22 mouse cellular contexts compared by ENCODE assay signal in the genomic region with DNA sequence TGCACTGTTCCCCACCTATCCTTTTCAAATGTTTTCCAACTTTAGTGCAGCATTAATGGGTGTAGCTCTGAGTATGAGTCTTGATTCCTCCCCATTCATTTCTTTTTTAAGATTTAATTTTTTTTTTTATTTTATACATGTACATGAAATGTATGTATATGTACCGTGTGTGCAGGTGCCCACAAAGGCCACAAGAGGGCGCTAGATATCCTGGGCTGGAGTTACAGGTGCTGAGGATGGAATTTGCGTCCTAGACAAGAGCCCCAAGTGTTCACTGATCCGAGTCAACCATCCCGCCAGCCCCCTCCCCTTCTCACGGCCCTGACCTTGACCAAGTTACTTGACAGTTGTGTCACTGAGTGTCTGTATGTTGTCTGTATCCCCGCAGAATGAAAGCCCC. TPM values are rescaled to one million over a fixed set of nuclear protein-coding genes. Genes with fewer than 3 reads are reported as not detected.
DNase-seq lines count a peak whose midpoint lies in the region; ATAC-seq and TF ChIP-seq lines count a peak whose summit lies in the region.
"Had no signal": no experiment of that assay in that cellular context is flagged by ENCODE, and none has a peak within 500 bp of the region (broad histone marks: within the 10 kb centered on the region; RNA-seq: fewer than 3 reads in every experiment).

No protein-coding gene starts in this region.

- no peaks in the 10 kb centered on the region for H3K27me3 ChIP-seq in liver, adult 2 months (ENCODE audit: control insufficient read depth, insufficient read depth, low read length)
- H3K27me3 ChIP-seq in liver, embryonic 12.5 days (replicated peaks) = no peaks in the 10 kb centered on the region
- no peaks in the 10 kb centered on the region for H3K27me3 ChIP-seq in ES-Bruce4 (ENCODE audit: control insufficient read depth, insufficient read depth, low read length, poor library complexity, severe bottlenecking)
- H3K27me3 ChIP-seq in midbrain, embryonic 15.5 days (replicated peaks) = no peaks in the 10 kb centered on the region
- H3K27me3 ChIP-seq: embryonic facial prominence, embryonic 13.5 days; heart, embryonic 12.5 days had no signal

- 86% methylated on average over 7 of the region's 7 CpGs for WGBS in liver, adult 2 months
- 66% methylated on average over 7 of the region's 7 CpGs for WGBS in liver, embryonic 12.5 days (ENCODE audit: insufficient replicate concordance)
- 77% methylated on average over 7 of the region's 7 CpGs for WGBS in midbrain, embryonic 15.5 days

- TF ChIP-seq EP300 in ES-Bruce4 (IDR thresholded peaks at IDR 0.05; ENCODE audit: insufficient read depth, low read depth, low read length) = no peak

- peaks cover 3% of the 10 kb centered on the region for H3K4me1 ChIP-seq in liver, adult 2 months (ENCODE audit: control insufficient read depth, insufficient read depth, low read length)
- peaks cover 7% of the 10 kb centered on the region; the same call in 1 of the 2 replicates for H3K4me1 ChIP-seq in liver, embryonic 12.5 days
- peaks cover 2% of the 10 kb centered on the region for H3K4me1 ChIP-seq in ES-Bruce4 (ENCODE audit: control insufficient read depth, insufficient read depth, low read length)
- H3K4me1 ChIP-seq in bone marrow macrophage, adult 2 months (ENCODE audit: control insufficient read depth, insufficient read depth, low read length) = peaks cover 12% of the 10 kb centered on the region
- no peaks in the 10 kb centered on the region for H3K4me1 ChIP-seq in midbrain, embryonic 15.5 days
- H3K4me1 ChIP-seq: embryonic facial prominence, embryonic 13.5 days had no signal

- no peak overlapping the region for H3K4me3 ChIP-seq in gastrocnemius, adult 2 months
- no peak overlapping the region for H3K4me3 ChIP-seq in liver, adult 2 months (ENCODE audit: insufficient read depth, low read depth, low read length)
- no peak overlapping the region for H3K4me3 ChIP-seq in liver, embryonic 12.5 days
- no peak overlapping the region for H3K4me3 ChIP-seq in ES-Bruce4 (ENCODE audit: low read depth, low read length)
- H3K4me3 ChIP-seq in bone marrow macrophage, adult 2 months (ENCODE audit: insufficient read depth, low read length) = no peak overlapping the region
- no peak overlapping the region for H3K4me3 ChIP-seq in midbrain, embryonic 15.5 days
- H3K4me3 ChIP-seq: embryonic facial prominence, embryonic 13.5 days; heart, embryonic 12.5 days; limb, embryonic 10.5 days had no signal

- no peak overlapping the region for H3K9ac ChIP-seq in liver, adult 2 months (ENCODE audit: low read depth, low read length)
- H3K9ac ChIP-seq in liver, embryonic 12.5 days = no peak overlapping the region
- H3K9ac ChIP-seq in ES-Bruce4 (ENCODE audit: low read depth, poor library complexity, severe bottlenecking) = no peak overlapping the region
- H3K9ac ChIP-seq in midbrain, embryonic 15.5 days = no peak overlapping the region
- H3K9ac ChIP-seq: embryonic facial prominence, embryonic 13.5 days; heart, embryonic 12.5 days had no signal

- no peak for TF ChIP-seq POLR2A in liver, adult 2 months (IDR thresholded peaks at IDR 0.05; ENCODE audit: extremely low read depth, insufficient read depth, low read length)
- TF ChIP-seq POLR2A in ES-Bruce4 (IDR thresholded peaks at IDR 0.05; ENCODE audit: insufficient read depth, low read length) = no peak
- no peak for TF ChIP-seq POLR2A in bone marrow macrophage, adult 2 months (IDR thresholded peaks at IDR 0.05; ENCODE audit: borderline replicate concordance, low read depth, low read length)

- H3K27ac ChIP-seq in gastrocnemius, adult 2 months = no peak overlapping the region
- H3K27ac ChIP-seq in liver, adult 2 months (replicated peaks; ENCODE audit: insufficient read depth, low read depth, low read length) = no peak overlapping the region
- H3K27ac ChIP-seq in liver, embryonic 12.5 days = no peak overlapping the region
- H3K27ac ChIP-seq in ES-Bruce4 (ENCODE audit: insufficient read depth, low read length) = no peak overlapping the region
- no peak overlapping the region for H3K27ac ChIP-seq in bone marrow macrophage, adult 2 months (ENCODE audit: insufficient read depth, low read depth, low read length)
- H3K27ac ChIP-seq in midbrain, embryonic 15.5 days = no peak overlapping the region
- H3K27ac ChIP-seq: embryonic facial prominence, embryonic 13.5 days; limb, embryonic 10.5 days had no signal

- no peak for ATAC-seq in liver, embryonic 12.5 days
- ATAC-seq in midbrain, embryonic 15.5 days (replicated peaks) = no peak
- ATAC-seq: activated CD4-positive, CD25-positive, alpha-beta regulatory T cell, adult 4 months had no signal

- H3K79me2 ChIP-seq in liver, adult 2 months (ENCODE audit: control insufficient read depth, insufficient read depth, low read length) = no peaks in the 10 kb centered on the region

- intact Hi-C loops in gastrocnemius, adult 2 months (cut with DNase I) = loop anchor here (5.0 kb wide), 1 partner anchor 42 kb away; no protein-coding TSS in a partner anchor

- H3K9me3 ChIP-seq in liver, embryonic 12.5 days (replicated peaks) = no peaks in the 10 kb centered on the region
- H3K9me3 ChIP-seq in ES-Bruce4 (replicated peaks; ENCODE audit: control insufficient read depth, insufficient read depth, low read length, poor library complexity, severe bottlenecking) = no peaks in the 10 kb centered on the region
- no peaks in the 10 kb centered on the region for H3K9me3 ChIP-seq in midbrain, embryonic 15.5 days
- H3K9me3 ChIP-seq: heart, embryonic 12.5 days; limb, embryonic 10.5 days had no signal

- no peaks in the 10 kb centered on the region for H3K36me3 ChIP-seq in liver, adult 2 months (ENCODE audit: control insufficient read depth, insufficient read depth, low read length)
- no peaks in the 10 kb centered on the region for H3K36me3 ChIP-seq in liver, embryonic 12.5 days
- no peaks in the 10 kb centered on the region for H3K36me3 ChIP-seq in ES-Bruce4 (ENCODE audit: control insufficient read depth, insufficient read depth, low read length, poor library complexity, severe bottlenecking)
- no peaks in the 10 kb centered on the region for H3K36me3 ChIP-seq in midbrain, embryonic 15.5 days (replicated peaks)
- H3K36me3 ChIP-seq: embryonic facial prominence, embryonic 13.5 days; heart, embryonic 12.5 days; limb, embryonic 10.5 days had no signal

- no peak for DNase-seq in gastrocnemius, adult 2 months
- DNase-seq in gastrocnemius, adult 18-20 months (ENCODE audit: low spot score) = no peak
- no peak for DNase-seq in liver, adult 2 months (ENCODE audit: extremely low read depth, low read depth, low spot score)
- no peak for DNase-seq in cerebellum, adult 9-11 months
- DNase-seq: cerebellum, adult 18-20 months; gastrocnemius, postnatal 36 days; kidney, postnatal 25 days; lung, adult 18-20 months had no signal

- no peak overlapping the region for H3K4me2 ChIP-seq in liver, embryonic 12.5 days
- H3K4me2 ChIP-seq in midbrain, embryonic 15.5 days = no peak overlapping the region
- H3K4me2 ChIP-seq: embryonic facial prominence, embryonic 13.5 days; heart, embryonic 12.5 days had no signal

- peak; percentile 29; the same call in 1 of the 2 replicates for TF ChIP-seq CTCF in gastrocnemius, adult 2 months (IDR thresholded peaks at IDR 0.05)
- TF ChIP-seq CTCF in liver, adult 2 months (IDR thresholded peaks at IDR 0.05; ENCODE audit: low read depth, low read length) = peak; percentile 43
- peak; percentile 64 for TF ChIP-seq CTCF in ES-Bruce4 (IDR thresholded peaks at IDR 0.05; ENCODE audit: low read depth, low read length)
- TF ChIP-seq CTCF in bone marrow macrophage, adult 2 months (IDR thresholded peaks at IDR 0.05; ENCODE audit: low read depth, low read length) = peak; percentile 29; the same call in 1 of the 2 replicates

RNA-seq across cellular contexts. Expression of a gene that starts 12.1 kb away (rescaled TPM):
- 1 to 10 TPM; 7.5 to 7.6 TPM for total RNA-seq in gastrocnemius, adult 2 months (2021)
- 10 to 100 TPM; 10.2 to 14.3 TPM for total RNA-seq in gastrocnemius, adult 18-20 months (2021)
- 10.2 and 12.6 TPM in 2 replicates for total RNA-seq in liver, adult 2 months (2014; rRNA removed)
- polyA plus RNA-seq in liver, adult 2 months (2012; rRNA removed) = 14.6 and 15.3 TPM in 2 replicates
- polyA plus RNA-seq in liver, embryonic 12.5 days (2016; fragmentation: Nextera tagmentation; extraction: Ambion mirVana) = 2.1 and 2.5 TPM in 2 replicates
- polyA plus RNA-seq in ES-Bruce4 (2011; ENCODE audit: insufficient read depth, insufficient read length, low read depth, missing spikeins) = 3.0 and 3.9 TPM in 2 replicates
- polyA plus RNA-seq in bone marrow macrophage, adult 2 months (2012; ENCODE audit: insufficient read depth, insufficient read length, missing spikeins) = 5.4 and 6.5 TPM in 2 replicates
- 0.64 and 0.75 TPM in 2 replicates for polyA plus RNA-seq in midbrain, embryonic 15.5 days (2015; fragmentation: Nextera tagmentation; extraction: Ambion mirVana)

RNA-seq across cellular contexts. Expression of a gene that starts 17.8 kb away (rescaled TPM):
- not detected for total RNA-seq in gastrocnemius, adult 2 months (2021)
- not detected for total RNA-seq in gastrocnemius, adult 18-20 months (2021)
- total RNA-seq in liver, adult 2 months (2014; rRNA removed) = 5.5 and 13.4 TPM in 2 replicates
- polyA plus RNA-seq in liver, adult 2 months (2012; rRNA removed) = 24.5 and 25.8 TPM in 2 replicates
- polyA plus RNA-seq in liver, embryonic 12.5 days (2016; fragmentation: Nextera tagmentation; extraction: Ambion mirVana) = not detected in 2 replicates
- not detected in 2 replicates for polyA plus RNA-seq in ES-Bruce4 (2011; ENCODE audit: insufficient read depth, insufficient read length, low read depth, missing spikeins)
- polyA plus RNA-seq in bone marrow macrophage, adult 2 months (2012; ENCODE audit: insufficient read depth, insufficient read length, missing spikeins) = not detected in 2 replicates
- 0.58 TPM in 1 of 2 replicates, not detected in the other for polyA plus RNA-seq in midbrain, embryonic 15.5 days (2015; fragmentation: Nextera tagmentation; extraction: Ambion mirVana)
- total RNA-seq: common myeloid progenitor, adult 5-6 weeks; gastrocnemius, postnatal 36 days; hematopoietic stem cell, adult 5-6 weeks; layer of hippocampus, postnatal 14 days; megakaryocyte-erythroid progenitor cell, adult 5-6 weeks had no signal
- polyA plus RNA-seq: activated CD4-positive, CD25-positive, alpha-beta regulatory T cell, adult 4 months; embryonic facial prominence, embryonic 13.5 days; frontal cortex, adult 2 months; heart, embryonic 12.5 days; limb, embryonic 10.5 days; neural tube, embryonic 14.5 days had no signal

Comparison
In these comparisons a context has a peak if more than half of its experiments do, and no peak if none do; other contexts are left out.
1. RNA of a gene that starts 17.8 kb away (polyA plus RNA-seq): 24.5 to 25.8 TPM in liver, adult 2 months; 0.58 TPM in midbrain, embryonic 15.5 days, not detected in liver, embryonic 12.5 days, not detected in ES-Bruce4 and not detected in bone marrow macrophage, adult 2 months; every median in the first group is over 10 times any median in the second.
2. Peak in every context shown above with its lines, with median percentiles within 50 percentile points of each other: CTCF ChIP-seq.